Mouse (Mus musculus) G1E (cell line): ENCODE data around the gene Tinagl1. TPM values are rescaled to one million over a fixed set of nuclear protein-coding genes. Genes with fewer than 3 reads are reported as not detected.

Experiments used
- ATAC-seq: 2 replicates; pipeline ENCODE4 v1.8.0; 2016; ENCODE audit warnings: mild to moderate bottlenecking; ENCODE audit not compliant: insufficient number of reproducible peaks, poor library complexity, low FRiP score, severe bottlenecking; ENCODE audit errors: extremely low read depth
- DNase-seq: peaks from one replicate; pipeline ENCODE4 v3.0.0; 2012; ENCODE audit warnings: low spot score
- H3K27me3 ChIP-seq: 2 replicates; pipeline ENCODE4 v1.6.1; 2012; ENCODE audit warnings: mild to moderate bottlenecking, low read length, inconsistent platforms; ENCODE audit not compliant: insufficient read depth
- H3K36me3 ChIP-seq: replicated peaks from 2 replicates; pipeline ENCODE3; 2012; ENCODE audit warnings: mild to moderate bottlenecking, inconsistent platforms
- H3K4me1 ChIP-seq: 2 replicates; pipeline ENCODE4 v1.6.1; 2012; ENCODE audit warnings: low read depth, low read length, inconsistent platforms, mixed read lengths; ENCODE audit not compliant: insufficient read depth
- H3K4me3 ChIP-seq: 2 replicates; pipeline ENCODE4 v1.5.1; 2012; ENCODE audit warnings: low read depth, mild to moderate bottlenecking, inconsistent platforms, low read length, moderate library complexity, mixed read lengths
- H3K9me3 ChIP-seq: replicated peaks from 2 replicates; pipeline ENCODE4 v1.6.1; 2012; ENCODE audit warnings: inconsistent platforms
- CTCF ChIP-seq: IDR thresholded peaks from 2 replicates; pipeline ENCODE4 v1.5.1; 2012; ENCODE audit warnings: low read depth, low read length, inconsistent platforms, mixed read lengths
- GATA1 ChIP-seq: IDR thresholded peaks from 2 replicates; pipeline ENCODE4 v1.6.1; 2012; ENCODE audit warnings: borderline replicate concordance, low read length, inconsistent platforms, mixed read lengths
- GATA2 ChIP-seq: IDR thresholded peaks from 2 replicates; pipeline ENCODE4 v1.6.1; 2012; ENCODE audit warnings: low read depth, low read length, inconsistent platforms, borderline replicate concordance
- POLR2AphosphoS5 ChIP-seq: IDR thresholded peaks from 2 replicates; pipeline ENCODE4 v1.6.1; 2012; ENCODE audit warnings: low read depth, low read length, inconsistent platforms; ENCODE audit not compliant: insufficient replicate concordance
- TAL1 ChIP-seq: conservative IDR thresholded peaks from 2 replicates; pipeline ENCODE4 v1.6.1; 2012; ENCODE audit warnings: low read depth, low read length, inconsistent platforms, mixed read lengths
- polyA plus RNA-seq: library from polyadenylated mRNA; stranded (reverse); fragments of >175 nt; gene quantifications from 2 replicates; pipeline ENCODE4 v1.2.3, GENCODE M21; 2012
- total RNA-seq, 2 experiments: library from RNA; stranded (forward) in 1 of 2; stranded (reverse) in 1 of 2; fragments of 200-1000 nt in 1 of 2; fragments of >200 nt in 1 of 2; fragmentation: Nextera tagmentation in 1 of 2; gene quantifications; 2 replicates each; pipeline ENCODE4 v1.2.3; 2014 to 2017

Gene Tinagl1
- total RNA-seq (2014; fragmentation: Nextera tagmentation) (3.2 TPM in 1 of 2 replicates, not detected in the other), total RNA-seq (2017) (0.06 and 0.38 TPM in 2 replicates), polyA plus RNA-seq (0.08 and 0.13 TPM in 2 replicates)

DNA sequence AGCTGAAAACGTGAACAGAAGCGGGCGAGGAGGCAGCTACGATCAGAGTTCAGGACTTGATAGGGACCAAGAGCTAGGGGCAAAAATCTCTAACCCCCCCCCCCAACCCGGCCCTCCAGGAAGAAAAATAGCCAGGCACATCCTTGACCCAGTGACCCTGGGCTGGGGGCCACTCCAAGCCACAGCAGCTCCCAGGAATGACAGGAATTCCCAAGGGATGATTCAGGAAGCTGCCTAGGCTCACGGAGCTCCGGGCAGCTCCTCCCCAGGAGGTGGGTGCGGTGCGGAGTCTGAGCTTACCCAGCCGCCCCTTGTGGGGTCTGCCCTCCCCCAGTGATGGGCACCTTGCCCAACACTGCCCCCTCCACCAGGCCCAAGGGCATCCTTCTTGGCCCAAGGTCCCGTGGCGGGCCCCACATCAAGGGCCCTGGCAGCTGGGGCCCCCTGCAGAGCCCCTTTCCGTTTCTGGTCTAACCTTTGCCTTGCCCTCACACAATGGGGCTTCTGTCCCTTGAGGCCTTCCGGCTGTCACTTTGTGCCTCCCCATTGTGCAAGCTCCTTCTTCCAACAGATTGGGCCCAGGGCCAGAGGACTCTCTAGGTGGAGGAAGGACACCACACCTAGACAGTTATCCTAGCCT lies at the start of gene Tinagl1:
Tinagl1 (minus strand) TSS at position 51 of the 640 bp plus-strand sequence.
- Histone ChIP-seq H3K36me3 (no peaks in the 10 kb centered on the region), H3K9me3 (no peaks in the 10 kb centered on the region), H3K4me1 (peaks cover 18% of the 10 kb centered on the region), H3K27me3 (peaks cover 33% of the 10 kb centered on the region), H3K4me3 (peak within 1 kb of the TSS; percentile 21; the same call in 1 of the 2 replicates)
- no peak for DNase-seq
- TF ChIP-seq GATA1 = no peak
- TF ChIP-seq TAL1 = no peak
- ATAC-seq = no peak

DNA sequence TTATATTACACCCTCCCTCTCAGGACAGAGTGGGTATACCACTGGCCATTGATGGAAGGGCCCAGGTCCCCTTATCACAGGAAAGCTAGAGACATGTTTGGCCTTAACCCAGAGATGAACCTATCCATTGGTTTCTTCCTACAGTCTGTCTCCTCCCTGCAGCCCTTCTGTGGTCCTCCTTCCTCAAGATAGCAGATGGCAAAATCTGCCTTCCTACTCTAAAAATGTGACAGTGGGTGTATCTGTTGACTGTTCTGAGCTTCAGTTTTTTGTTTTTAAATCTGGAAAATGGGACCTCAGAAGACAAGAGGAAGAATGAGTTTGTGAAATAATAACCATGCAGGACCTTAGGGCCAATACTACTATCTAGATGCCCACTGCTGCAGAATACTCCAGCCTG lies 49.1 kb upstream of the Tinagl1 start:
- ATAC-seq (no peak), DNase-seq (no peak)
- no peaks in the 10 kb centered on the region for H3K9me3 ChIP-seq
- TF ChIP-seq GATA1 (no peak), POLR2AphosphoS5 (no peak), CTCF (no peak)
- H3K4me3 ChIP-seq = no peak overlapping the region
- H3K4me1 ChIP-seq = peaks cover 2% of the 10 kb centered on the region; the same call in 1 of the 2 replicates
- no peaks in the 10 kb centered on the region for H3K36me3 ChIP-seq
- peaks cover 40% of the 10 kb centered on the region for H3K27me3 ChIP-seq

DNA sequence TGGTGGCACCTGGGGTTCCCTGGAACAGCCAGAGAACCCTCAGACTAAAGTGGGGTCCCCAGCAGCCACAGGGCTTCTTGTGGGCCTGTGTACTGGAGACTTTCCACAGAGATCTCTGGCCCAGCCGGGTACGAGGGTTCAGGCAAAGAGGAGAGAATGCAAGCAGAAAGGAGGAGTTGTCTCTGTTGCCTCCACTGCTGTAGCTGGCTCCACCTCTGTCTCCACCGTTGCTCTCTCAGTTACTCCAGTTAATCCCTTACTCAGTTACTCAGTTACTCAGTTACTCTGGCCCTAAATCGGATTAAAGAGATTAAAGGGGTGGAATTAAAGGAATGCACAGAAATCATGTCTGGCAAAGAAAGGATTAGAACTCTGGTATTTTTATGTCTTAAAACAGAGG lies 47.3 kb upstream of the Tinagl1 start, which contains the start of gene Gm853:
Gm853 (minus strand) TSS at position 223 of the 400 bp plus-strand sequence.
- DNase-seq = no peak
- no peaks in the 10 kb centered on the region for H3K36me3 ChIP-seq
- ATAC-seq = no peak
- H3K27me3 ChIP-seq = peaks cover 47% of the 10 kb centered on the region
- no peak within 1 kb of the TSS for H3K4me3 ChIP-seq
- no peak for TF ChIP-seq POLR2AphosphoS5
- no peak for TF ChIP-seq GATA2
- no peak for TF ChIP-seq GATA1
- no peak for TF ChIP-seq CTCF
- no peak for TF ChIP-seq TAL1
- no peaks in the 10 kb centered on the region for H3K9me3 ChIP-seq
- H3K4me1 ChIP-seq = peaks cover 2% of the 10 kb centered on the region; the same call in 1 of the 2 replicates

DNA sequence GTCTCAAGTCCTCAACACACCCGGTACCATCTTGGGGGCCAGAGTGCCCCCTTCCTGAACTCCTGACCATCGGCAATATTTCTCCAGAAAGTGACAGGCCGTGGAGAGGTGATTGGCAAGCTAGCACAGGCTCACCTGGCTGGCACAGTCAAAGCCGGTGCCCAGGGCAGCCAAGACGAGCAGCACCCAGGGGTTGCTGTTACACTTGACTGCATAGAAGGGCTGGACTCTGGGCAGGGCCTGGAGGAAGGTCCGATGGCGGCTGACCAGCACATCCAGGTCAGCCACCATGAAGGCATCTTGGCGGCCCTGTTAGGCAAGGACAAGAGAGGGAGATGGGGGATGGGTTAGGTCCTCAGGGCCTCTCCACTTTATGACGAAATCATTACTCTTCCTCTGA lies 45.3 kb upstream of the Tinagl1 start:
- peaks cover 2% of the 10 kb centered on the region; the same call in 1 of the 2 replicates for H3K4me1 ChIP-seq
- ATAC-seq (no peak), DNase-seq (no peak)

DNA sequence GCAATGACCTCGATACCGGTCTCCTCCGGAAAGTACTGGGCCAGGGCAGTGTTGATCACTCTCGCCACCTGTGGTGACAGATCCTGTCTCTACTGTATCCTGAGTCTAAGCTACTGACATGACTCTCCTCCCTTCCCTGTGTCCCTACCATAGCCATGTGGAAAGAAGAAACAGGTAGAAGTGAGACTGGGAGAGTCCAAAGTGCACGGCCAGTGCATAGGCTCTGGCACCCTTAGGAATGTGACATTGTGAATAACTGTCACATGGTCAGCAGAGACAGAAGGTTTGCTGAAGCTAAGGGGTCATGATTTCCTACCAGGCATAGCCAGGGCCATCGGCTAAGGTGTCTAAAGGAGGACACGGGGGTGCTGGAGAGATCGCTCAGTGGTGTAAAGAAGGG lies 40.5 kb upstream of the Tinagl1 start:
- no peak for ATAC-seq
- no peaks in the 10 kb centered on the region for H3K36me3 ChIP-seq
- DNase-seq = no peak
- H3K4me1 ChIP-seq = peaks cover 27% of the 10 kb centered on the region
- TF ChIP-seq GATA1 = no peak
- H3K9me3 ChIP-seq = no peaks in the 10 kb centered on the region
- H3K4me3 ChIP-seq = no peak overlapping the region
- H3K27me3 ChIP-seq = peaks cover 34% of the 10 kb centered on the region

More for the DNA sequence above, 45.3 kb upstream of the Tinagl1 start:
- no peaks in the 10 kb centered on the region for H3K9me3 ChIP-seq
- H3K36me3 ChIP-seq = no peaks in the 10 kb centered on the region
- TF ChIP-seq CTCF (no peak), POLR2AphosphoS5 (no peak), TAL1 (no peak), GATA1 (no peak), GATA2 (no peak)
- no peak overlapping the region for H3K4me3 ChIP-seq
- H3K27me3 ChIP-seq = peaks cover 51% of the 10 kb centered on the region

DNA sequence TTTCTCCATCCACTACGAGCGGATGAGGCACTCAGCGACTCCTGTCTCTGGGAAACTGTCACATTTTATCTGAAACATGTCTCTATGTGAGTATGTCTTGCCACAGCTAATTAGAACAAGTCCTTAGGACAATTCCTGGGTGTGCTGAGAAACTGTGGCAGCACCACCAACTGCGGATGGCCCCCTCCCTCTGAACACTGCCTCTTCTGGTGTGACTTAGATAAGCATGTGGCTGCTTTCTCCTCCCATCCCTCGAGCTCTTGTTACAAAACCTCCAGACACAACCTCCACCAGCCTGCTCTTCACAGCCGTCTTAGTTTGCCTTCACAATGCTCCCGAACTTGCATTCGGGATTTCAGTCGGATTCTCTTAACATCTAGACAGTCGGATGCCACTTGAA lies 38.9 kb upstream of the Tinagl1 start:
- Histone ChIP-seq H3K27me3 (peaks cover 19% of the 10 kb centered on the region), H3K4me1 (peaks cover 27% of the 10 kb centered on the region)
- no peak for ATAC-seq

DNA sequence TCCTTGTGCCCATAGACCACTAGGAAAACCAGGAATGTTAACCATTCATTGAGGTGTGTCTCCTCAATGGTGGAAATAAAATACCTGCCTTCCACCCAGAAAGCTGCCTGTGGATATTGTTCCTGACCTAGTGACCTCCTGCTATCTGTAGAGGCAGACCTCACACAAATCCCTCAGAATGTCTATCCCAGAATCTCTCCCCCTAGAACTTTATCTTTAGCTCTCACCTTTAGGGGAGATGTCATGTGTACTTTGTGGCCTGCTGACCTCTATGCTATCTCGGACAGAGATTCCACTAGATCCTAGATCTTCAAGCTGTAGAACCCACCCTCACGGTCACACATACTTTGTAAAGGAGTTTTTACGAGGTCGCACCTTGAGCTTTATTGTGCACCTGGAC lies 38.3 kb upstream of the Tinagl1 start:
- ATAC-seq = no peak

More for the DNA sequence above, 38.9 kb upstream of the Tinagl1 start:
- DNase-seq = no peak
- Histone ChIP-seq H3K36me3 (no peaks in the 10 kb centered on the region), H3K9me3 (no peaks in the 10 kb centered on the region), H3K4me3 (no peak overlapping the region)
- no peak for TF ChIP-seq GATA1

More for the DNA sequence above, 38.3 kb upstream of the Tinagl1 start:
- peaks cover 27% of the 10 kb centered on the region for H3K4me1 ChIP-seq
- H3K36me3 ChIP-seq = no peaks in the 10 kb centered on the region
- TF ChIP-seq GATA2 (no peak), POLR2AphosphoS5 (no peak)
- DNase-seq = no peak
- no peak overlapping the region for H3K4me3 ChIP-seq
- H3K27me3 ChIP-seq = peaks cover 17% of the 10 kb centered on the region
- H3K9me3 ChIP-seq = peaks cover 1% of the 10 kb centered on the region; the same call in 1 of the 2 replicates
